12 mouse cellular contexts compared by ENCODE assay signal in the genomic region with DNA sequence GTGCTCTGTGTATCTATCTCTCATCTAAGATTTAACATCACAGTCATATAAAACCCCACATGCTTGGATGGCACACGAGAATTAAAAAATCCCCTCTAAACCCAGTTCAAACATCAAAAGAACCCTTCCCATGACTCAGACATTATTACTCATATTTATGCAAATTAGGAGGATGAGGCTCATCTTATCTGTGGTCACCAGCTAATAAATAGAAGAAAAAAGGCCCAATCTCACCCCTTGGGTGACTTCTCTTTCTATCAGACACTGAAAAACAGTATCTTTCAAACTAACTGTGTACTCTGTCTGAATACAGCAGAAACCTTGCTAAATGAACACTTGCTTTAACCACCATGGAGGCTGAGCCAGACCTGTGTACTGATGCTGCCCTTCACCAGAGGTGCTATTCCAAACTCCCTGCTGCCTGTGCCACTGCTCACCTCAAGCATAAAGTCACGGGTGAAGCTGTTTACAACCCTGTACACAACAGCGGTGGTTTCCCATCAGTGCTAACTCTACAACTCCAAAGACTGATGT. TPM values are rescaled to one million over a fixed set of nuclear protein-coding genes. Genes with fewer than 3 reads are reported as not detected.
DNase-seq lines count a peak whose midpoint lies in the region; ATAC-seq and TF ChIP-seq lines count a peak whose summit lies in the region.
"Had no signal": no experiment of that assay in that cellular context is flagged by ENCODE, and none has a peak within 500 bp of the region (broad histone marks: within the 10 kb centered on the region; RNA-seq: fewer than 3 reads in every experiment).

No protein-coding gene starts in this region.

- no peak for TF ChIP-seq POLR2A in bone marrow, adult 2 months (IDR thresholded peaks at IDR 0.05; ENCODE audit: borderline replicate concordance, control insufficient read depth, low read depth, low read length)

- TF ChIP-seq CTCF in bone marrow, adult 2 months (IDR thresholded peaks at IDR 0.05; ENCODE audit: control insufficient read depth, insufficient read depth, low read length) = no peak
- no peak for TF ChIP-seq CTCF in midbrain, postnatal 0 days (IDR thresholded peaks at IDR 0.05)

- H3K4me3 ChIP-seq in limb, embryonic 11.5 days (ENCODE audit: low read depth, low read length) = no peak overlapping the region
- no peak overlapping the region for H3K4me3 ChIP-seq in limb, embryonic 10.5 days
- H3K4me3 ChIP-seq in bone marrow, adult 2 months (replicated peaks; ENCODE audit: control insufficient read depth, low read depth, low read length) = peak overlapping the region; percentile 1
- H3K4me3 ChIP-seq in midbrain, postnatal 0 days (ENCODE audit: low read depth, low read length) = no peak overlapping the region; the same call in 1 of the 2 replicates
- H3K4me3 ChIP-seq: limb, embryonic 15.5 days had no signal

- WGBS in limb, embryonic 11.5 days = 78% methylated on average over 3 of the region's 3 CpGs
- 82% methylated on average over 3 of the region's 3 CpGs for WGBS in limb, embryonic 10.5 days
- WGBS in bone marrow, adult 2 months = 67% methylated on average over 3 of the region's 3 CpGs
- WGBS in midbrain, postnatal 0 days = 56% methylated on average over 3 of the region's 3 CpGs

- peaks cover 3% of the 10 kb centered on the region; the same call in 1 of the 2 replicates for H3K4me1 ChIP-seq in limb, embryonic 11.5 days (ENCODE audit: control insufficient read depth, insufficient read depth, low read length)
- H3K4me1 ChIP-seq in limb, embryonic 10.5 days = peaks cover 40% of the 10 kb centered on the region
- H3K4me1 ChIP-seq in bone marrow, adult 2 months (ENCODE audit: control insufficient read depth, insufficient read depth, low read length) = peaks cover 3% of the 10 kb centered on the region; the same call in 1 of the 2 replicates
- peaks cover 36% of the 10 kb centered on the region for H3K4me1 ChIP-seq in midbrain, postnatal 0 days (ENCODE audit: insufficient read depth, low read length)

- no peaks in the 10 kb centered on the region for H3K36me3 ChIP-seq in limb, embryonic 11.5 days (ENCODE audit: control insufficient read depth, insufficient read depth, low read length)
- H3K36me3 ChIP-seq in limb, embryonic 10.5 days = peaks cover 8% of the 10 kb centered on the region
- H3K36me3 ChIP-seq in midbrain, postnatal 0 days (ENCODE audit: insufficient read depth, low read length) = no peaks in the 10 kb centered on the region
- H3K36me3 ChIP-seq: limb, embryonic 15.5 days had no signal

- DNase-seq in limb, embryonic 11.5 days (ENCODE audit: low spot score) = no peak
- DNase-seq in limb, embryonic 10.5 days (ENCODE audit: low spot score) = no peak
- no peak for DNase-seq in midbrain, postnatal 0 days (ENCODE audit: low spot score)
- DNase-seq in cerebellum, postnatal 10 days = no peak
- no peak for DNase-seq in layer of hippocampus, adult 9-11 months
- DNase-seq: heart, adult 18-20 months; kidney, adult 2 months; thymus, postnatal 14 days had no signal

- no peaks in the 10 kb centered on the region for H3K27me3 ChIP-seq in limb, embryonic 11.5 days (ENCODE audit: control insufficient read depth, insufficient read depth, low read length)
- no peaks in the 10 kb centered on the region for H3K27me3 ChIP-seq in limb, embryonic 10.5 days (ENCODE audit: low read depth, poor library complexity, severe bottlenecking)
- H3K27me3 ChIP-seq in midbrain, postnatal 0 days (ENCODE audit: insufficient read depth, low read length) = no peaks in the 10 kb centered on the region
- H3K27me3 ChIP-seq: limb, embryonic 15.5 days had no signal

- no peaks in the 10 kb centered on the region for H3K9me3 ChIP-seq in limb, embryonic 11.5 days (ENCODE audit: control insufficient read depth, low read length)
- no peaks in the 10 kb centered on the region for H3K9me3 ChIP-seq in limb, embryonic 10.5 days (replicated peaks)
- H3K9me3 ChIP-seq in midbrain, postnatal 0 days (ENCODE audit: low read length) = no peaks in the 10 kb centered on the region
- H3K9me3 ChIP-seq: limb, embryonic 15.5 days had no signal

- ATAC-seq in limb, embryonic 11.5 days (ENCODE audit: insufficient number of reproducible peaks, low FRiP score, low TSS enrichment, low read depth) = no peak
- peak; percentile 50 for ATAC-seq in inflammation-experienced regulatory T-cells, adult 6 months
- ATAC-seq in midbrain, postnatal 0 days (ENCODE audit: low FRiP score) = no peak
- ATAC-seq in frontal cortex, adult (ENCODE audit: low TSS enrichment) = no peak

- no peak overlapping the region for H3K27ac ChIP-seq in limb, embryonic 11.5 days (replicated peaks; ENCODE audit: low read depth, low read length)
- H3K27ac ChIP-seq in limb, embryonic 10.5 days = no peak overlapping the region
- peak overlapping the region; percentile 45; the same call in 1 of the 2 replicates for H3K27ac ChIP-seq in bone marrow, adult 2 months (ENCODE audit: control insufficient read depth, insufficient read depth, low read depth, low read length, poor library complexity)
- no peak overlapping the region for H3K27ac ChIP-seq in midbrain, postnatal 0 days (ENCODE audit: low read depth, low read length)
- H3K27ac ChIP-seq: limb, embryonic 15.5 days had no signal

- 0 out of 2 replicates have a peak overlapping the region, but pooled peaks have one; percentile 7 for H3K4me2 ChIP-seq in limb, embryonic 11.5 days (ENCODE audit: low read depth, severe bottlenecking)
- peak overlapping the region; percentile 76 for H3K4me2 ChIP-seq in midbrain, postnatal 0 days (ENCODE audit: low read depth, low read length, poor library complexity, severe bottlenecking)
- H3K4me2 ChIP-seq: limb, embryonic 15.5 days had no signal

- H3K9ac ChIP-seq in limb, embryonic 11.5 days (ENCODE audit: low read length) = no peak overlapping the region
- H3K9ac ChIP-seq in midbrain, postnatal 0 days (replicated peaks; ENCODE audit: low read length, poor library complexity, severe bottlenecking) = no peak overlapping the region; the same call in 1 of the 2 replicates
- H3K9ac ChIP-seq: limb, embryonic 15.5 days had no signal

RNA-seq across cellular contexts. Expression of gene Hacd3, which starts 2.8 kb away (rescaled TPM):
- 87.2 and 90.9 TPM in 2 replicates for polyA plus RNA-seq in limb, embryonic 11.5 days (2014; fragmentation: Nextera tagmentation; extraction: Ambion mirVana)
- polyA plus RNA-seq in limb, embryonic 10.5 days (2016; fragmentation: Nextera tagmentation; extraction: Ambion mirVana) = 99.9 and 105 TPM in 2 replicates
- 9.2 and 18.0 TPM in 2 replicates for polyA plus RNA-seq in bone marrow, adult 2 months (2011; ENCODE audit: insufficient read depth, insufficient read length, low replicate concordance, missing spikeins)
- 100 to 1,000 TPM; 116 to 141 (median 139) TPM for polyA plus RNA-seq in inflammation-experienced regulatory T-cells, adult 6 months (2017; shearing (Covaris generic))
- 204 and 210 TPM in 2 replicates for total RNA-seq in midbrain, postnatal 0 days (2014; rRNA removed)
- 186 and 197 TPM in 2 replicates for polyA plus RNA-seq in midbrain, postnatal 0 days (2015; fragmentation: Nextera tagmentation; extraction: Ambion mirVana)

RNA-seq across cellular contexts. Expression of gene Dpp8, which starts 13.6 kb away (rescaled TPM):
- polyA plus RNA-seq in limb, embryonic 11.5 days (2014; fragmentation: Nextera tagmentation; extraction: Ambion mirVana) = 30.5 and 31.1 TPM in 2 replicates
- polyA plus RNA-seq in limb, embryonic 10.5 days (2016; fragmentation: Nextera tagmentation; extraction: Ambion mirVana) = 36.7 and 43.3 TPM in 2 replicates
- 23.7 and 25.9 TPM in 2 replicates for polyA plus RNA-seq in bone marrow, adult 2 months (2011; ENCODE audit: insufficient read depth, insufficient read length, low replicate concordance, missing spikeins)
- 10 to 100 TPM; 18.2 to 26.5 (median 25.0) TPM for polyA plus RNA-seq in inflammation-experienced regulatory T-cells, adult 6 months (2017; shearing (Covaris generic))
- 86.9 and 105 TPM in 2 replicates for total RNA-seq in midbrain, postnatal 0 days (2014; rRNA removed)
- polyA plus RNA-seq in midbrain, postnatal 0 days (2015; fragmentation: Nextera tagmentation; extraction: Ambion mirVana) = 26.2 and 28.1 TPM in 2 replicates

RNA-seq across cellular contexts. Expression of gene Ints14, which starts 58.0 kb away (rescaled TPM):
- polyA plus RNA-seq in limb, embryonic 11.5 days (2014; fragmentation: Nextera tagmentation; extraction: Ambion mirVana) = 77.0 and 80.7 TPM in 2 replicates
- polyA plus RNA-seq in limb, embryonic 10.5 days (2016; fragmentation: Nextera tagmentation; extraction: Ambion mirVana) = 74.8 and 78.4 TPM in 2 replicates
- polyA plus RNA-seq in bone marrow, adult 2 months (2011; ENCODE audit: insufficient read depth, insufficient read length, low replicate concordance, missing spikeins) = 7.7 and 9.0 TPM in 2 replicates
- polyA plus RNA-seq in inflammation-experienced regulatory T-cells, adult 6 months (2017; shearing (Covaris generic)) = 10 to 100 TPM; 34.8 to 38.2 (median 36.5) TPM
- total RNA-seq in midbrain, postnatal 0 days (2014; rRNA removed) = 29.5 and 29.7 TPM in 2 replicates
- polyA plus RNA-seq in midbrain, postnatal 0 days (2015; fragmentation: Nextera tagmentation; extraction: Ambion mirVana) = 28.4 and 30.1 TPM in 2 replicates
